Mouse (Mus musculus): ENCODE measurements around the gene D17Wsu92e. TPM values are rescaled to one million over a fixed set of nuclear protein-coding genes. Genes with fewer than 3 reads are reported as not detected.
A peak's percentile ranks its signal among the peaks of the same experiment; 100 is the strongest.

The D17Wsu92e gene
- polyA plus RNA-seq, 1 experiment from 2014 or later: 12.7 TPM

GRCm38 (mm10) chr17:27762884-27763283 is 57.6 kb downstream of the D17Wsu92e start:
- 96% methylated on average over 11 of the region's 11 CpGs for WGBS
- Histone ChIP-seq H3K4me2 (ENCODE audit: low read depth, low read length) (no peak overlapping the region), H3K4me3 (ENCODE audit: low read depth, low read length) (no peak overlapping the region), H3K9me3 (replicated peaks; ENCODE audit: control insufficient read depth, low read length) (peaks cover 3% of the 10 kb centered on the region; the same call in 1 of the 2 replicates), H3K36me3 (replicated peaks; ENCODE audit: control insufficient read depth, insufficient read depth, low read depth, low read length) (peaks cover 12% of the 10 kb centered on the region), H3K27ac (replicated peaks; ENCODE audit: low read depth, low read length) (no peak overlapping the region), H3K9ac (replicated peaks; ENCODE audit: low read length) (no peak overlapping the region), H3K27me3 (ENCODE audit: control insufficient read depth, insufficient read depth, low read length) (no peaks in the 10 kb centered on the region), H3K4me1 (ENCODE audit: control insufficient read depth, insufficient read depth, low read length) (no peaks in the 10 kb centered on the region)
- ATAC-seq (replicated peaks; ENCODE audit: insufficient number of reproducible peaks, low FRiP score, low TSS enrichment, low read depth) (no peak), DNase-seq (ENCODE audit: low spot score) (no peak)

DNA sequence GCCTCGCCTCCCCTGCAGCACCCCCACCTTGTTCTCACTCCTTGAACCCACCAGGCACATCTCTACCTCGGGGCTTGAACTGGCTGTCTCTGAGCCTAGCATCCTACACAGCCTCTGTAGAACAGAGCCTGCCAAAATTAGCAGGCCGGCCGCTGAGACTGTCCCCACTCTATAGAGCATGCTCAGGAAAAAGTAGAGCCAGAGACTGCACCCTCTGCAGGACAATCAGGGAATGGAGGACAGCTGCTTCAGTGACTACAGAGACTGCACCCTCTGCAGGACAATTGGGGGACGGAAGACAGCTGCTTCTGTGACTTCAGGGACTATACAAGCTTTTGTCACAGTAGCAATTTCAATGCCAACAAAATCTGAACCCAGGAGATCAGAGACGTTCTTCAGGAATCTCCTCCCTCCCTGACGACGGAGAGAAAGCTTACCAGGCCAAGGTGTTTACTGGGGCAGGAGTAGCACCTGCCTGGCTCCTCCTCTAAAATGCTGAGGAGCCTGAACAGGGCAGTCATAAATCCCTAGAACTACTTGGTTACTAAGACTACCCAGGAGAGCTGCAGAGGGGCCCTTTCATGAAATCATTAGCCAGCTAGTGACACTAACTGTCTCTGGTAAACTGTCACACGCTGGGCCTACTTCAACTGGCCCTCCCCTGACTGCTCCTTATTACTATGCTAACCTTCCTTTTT is 58.7 kb downstream of the D17Wsu92e start:
- Histone ChIP-seq H3K9ac (replicated peaks; ENCODE audit: low read length) (no peak overlapping the region), H3K4me3 (ENCODE audit: low read depth, low read length) (no peak overlapping the region), H3K27me3 (ENCODE audit: control insufficient read depth, insufficient read depth, low read length) (no peaks in the 10 kb centered on the region), H3K36me3 (replicated peaks; ENCODE audit: control insufficient read depth, insufficient read depth, low read depth, low read length) (peaks cover 12% of the 10 kb centered on the region), H3K27ac (replicated peaks; ENCODE audit: low read depth, low read length) (no peak overlapping the region), H3K9me3 (replicated peaks; ENCODE audit: control insufficient read depth, low read length) (peaks cover 3% of the 10 kb centered on the region; the same call in 1 of the 2 replicates), H3K4me1 (ENCODE audit: control insufficient read depth, insufficient read depth, low read length) (no peaks in the 10 kb centered on the region), H3K4me2 (ENCODE audit: low read depth, low read length) (no peak overlapping the region)
- WGBS: 34% methylated on average over 9 of the region's 9 CpGs
- DNase-seq (ENCODE audit: low spot score) (peak; percentile 80), ATAC-seq (replicated peaks; ENCODE audit: insufficient number of reproducible peaks, low FRiP score, low TSS enrichment, low read depth) (peak; percentile 50)

- H3K9me3 ChIP-seq (replicated peaks; ENCODE audit: control insufficient read depth, low read length): peaks cover 3% of the 10 kb centered on the region; the same call in 1 of the 2 replicates
- no peaks in the 10 kb centered on the region for H3K27me3 ChIP-seq (ENCODE audit: control insufficient read depth, insufficient read depth, low read length)
- no peak overlapping the region for H3K27ac ChIP-seq (replicated peaks; ENCODE audit: low read depth, low read length)
- no peak overlapping the region for H3K4me2 ChIP-seq (ENCODE audit: low read depth, low read length)
- WGBS: 86% methylated on average over 6 of the region's 6 CpGs
- H3K4me1 ChIP-seq (ENCODE audit: control insufficient read depth, insufficient read depth, low read length): no peaks in the 10 kb centered on the region
- H3K36me3 ChIP-seq (replicated peaks; ENCODE audit: control insufficient read depth, insufficient read depth, low read depth, low read length): peaks cover 8% of the 10 kb centered on the region
- ATAC-seq (replicated peaks; ENCODE audit: insufficient number of reproducible peaks, low FRiP score, low TSS enrichment, low read depth) (no peak), DNase-seq (ENCODE audit: low spot score) (no peak)
- no peak overlapping the region for H3K4me3 ChIP-seq (ENCODE audit: low read depth, low read length)
- no peak overlapping the region for H3K9ac ChIP-seq (replicated peaks; ENCODE audit: low read length)
Observed at GRCm38 (mm10) chr17:27760169-27760568, 60.3 kb downstream of the D17Wsu92e start.

- H3K36me3 ChIP-seq (replicated peaks; ENCODE audit: control insufficient read depth, insufficient read depth, low read depth, low read length): no peaks in the 10 kb centered on the region; the same call in 1 of the 2 replicates
- no peak overlapping the region for H3K4me2 ChIP-seq (ENCODE audit: low read depth, low read length)
- no peak overlapping the region for H3K4me3 ChIP-seq (ENCODE audit: low read depth, low read length)
- ATAC-seq (replicated peaks; ENCODE audit: insufficient number of reproducible peaks, low FRiP score, low TSS enrichment, low read depth) (no peak), DNase-seq (ENCODE audit: low spot score) (no peak)
- 89% methylated on average over 8 of the region's 8 CpGs for WGBS
- no peak overlapping the region for H3K9ac ChIP-seq (replicated peaks; ENCODE audit: low read length)
- H3K27ac ChIP-seq (replicated peaks; ENCODE audit: low read depth, low read length): no peak overlapping the region
- no peaks in the 10 kb centered on the region for H3K27me3 ChIP-seq (ENCODE audit: control insufficient read depth, insufficient read depth, low read length)
- no peaks in the 10 kb centered on the region for H3K4me1 ChIP-seq (ENCODE audit: control insufficient read depth, insufficient read depth, low read length)
- no peaks in the 10 kb centered on the region for H3K9me3 ChIP-seq (replicated peaks; ENCODE audit: control insufficient read depth, low read length)
Observed at GRCm38 (mm10) chr17:27751314-27752202, 68.9 kb downstream of the D17Wsu92e start.

- 91% methylated on average over 6 of the region's 6 CpGs for WGBS
- DNase-seq (ENCODE audit: low spot score): no peak
- H3K9ac ChIP-seq (replicated peaks; ENCODE audit: low read length): no peak overlapping the region
- ATAC-seq (replicated peaks; ENCODE audit: insufficient number of reproducible peaks, low FRiP score, low TSS enrichment, low read depth): no peak
- no peaks in the 10 kb centered on the region for H3K4me1 ChIP-seq (ENCODE audit: control insufficient read depth, insufficient read depth, low read length)
- no peak overlapping the region for H3K27ac ChIP-seq (replicated peaks; ENCODE audit: low read depth, low read length)
- H3K4me2 ChIP-seq (ENCODE audit: low read depth, low read length): no peak overlapping the region
- no peaks in the 10 kb centered on the region; the same call in 1 of the 2 replicates for H3K36me3 ChIP-seq (replicated peaks; ENCODE audit: control insufficient read depth, insufficient read depth, low read depth, low read length)
- H3K9me3 ChIP-seq (replicated peaks; ENCODE audit: control insufficient read depth, low read length): no peaks in the 10 kb centered on the region
- H3K4me3 ChIP-seq (ENCODE audit: low read depth, low read length): no peak overlapping the region
- no peaks in the 10 kb centered on the region for H3K27me3 ChIP-seq (ENCODE audit: control insufficient read depth, insufficient read depth, low read length)
Observed at GRCm38 (mm10) chr17:27750451-27750942, 70.0 kb downstream of the D17Wsu92e start.

DNA sequence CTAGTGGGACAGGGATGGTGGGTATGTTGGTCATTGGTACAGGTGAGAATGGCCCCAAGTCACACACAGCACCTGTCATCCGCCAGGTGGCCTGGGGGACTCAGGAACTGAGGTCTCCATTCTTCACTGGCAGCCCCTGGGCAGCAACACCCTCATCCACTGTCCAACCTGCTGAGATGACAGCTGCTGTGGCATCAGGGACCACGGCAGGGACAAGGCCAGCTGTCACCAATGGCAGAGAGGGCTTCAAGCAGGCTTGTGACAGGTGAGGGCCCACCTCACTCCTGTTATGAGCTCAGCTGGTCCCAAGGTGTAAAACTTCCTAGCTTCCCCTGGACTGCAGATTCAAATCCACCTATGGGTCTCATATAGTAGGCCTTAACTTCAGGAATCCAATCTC is 72.3 kb downstream of the D17Wsu92e start:
- no peaks in the 10 kb centered on the region for H3K27me3 ChIP-seq (ENCODE audit: control insufficient read depth, insufficient read depth, low read length)
- no peak overlapping the region for H3K9ac ChIP-seq (replicated peaks; ENCODE audit: low read length)
- H3K36me3 ChIP-seq (replicated peaks; ENCODE audit: control insufficient read depth, insufficient read depth, low read depth, low read length): no peaks in the 10 kb centered on the region
- no peak overlapping the region for H3K4me3 ChIP-seq (ENCODE audit: low read depth, low read length)
- no peak overlapping the region for H3K4me2 ChIP-seq (ENCODE audit: low read depth, low read length)
- H3K9me3 ChIP-seq (replicated peaks; ENCODE audit: control insufficient read depth, low read length): no peaks in the 10 kb centered on the region
- ATAC-seq (replicated peaks; ENCODE audit: insufficient number of reproducible peaks, low FRiP score, low TSS enrichment, low read depth) (no peak), DNase-seq (ENCODE audit: low spot score) (no peak)
- H3K4me1 ChIP-seq (ENCODE audit: control insufficient read depth, insufficient read depth, low read length): no peaks in the 10 kb centered on the region
- no peak overlapping the region for H3K27ac ChIP-seq (replicated peaks; ENCODE audit: low read depth, low read length)
- WGBS: 88% methylated on average over 2 of the region's 2 CpGs

- no peak overlapping the region for H3K27ac ChIP-seq (replicated peaks; ENCODE audit: low read depth, low read length)
- no peaks in the 10 kb centered on the region for H3K36me3 ChIP-seq (replicated peaks; ENCODE audit: control insufficient read depth, insufficient read depth, low read depth, low read length)
- H3K9me3 ChIP-seq (replicated peaks; ENCODE audit: control insufficient read depth, low read length): no peaks in the 10 kb centered on the region
- H3K4me3 ChIP-seq (ENCODE audit: low read depth, low read length): no peak overlapping the region
- no peak overlapping the region for H3K9ac ChIP-seq (replicated peaks; ENCODE audit: low read length)
- no peak overlapping the region for H3K4me2 ChIP-seq (ENCODE audit: low read depth, low read length)
- H3K27me3 ChIP-seq (ENCODE audit: control insufficient read depth, insufficient read depth, low read length): no peaks in the 10 kb centered on the region
- no peak for DNase-seq (ENCODE audit: low spot score)
- 58% methylated on average over 4 of the region's 4 CpGs for WGBS
- no peaks in the 10 kb centered on the region for H3K4me1 ChIP-seq (ENCODE audit: control insufficient read depth, insufficient read depth, low read length)
- no peak for ATAC-seq (replicated peaks; ENCODE audit: insufficient number of reproducible peaks, low FRiP score, low TSS enrichment, low read depth)
Observed at GRCm38 (mm10) chr17:27746446-27746845, 74.0 kb downstream of the D17Wsu92e start.

GRCm38 (mm10) chr17:27740961-27741360 is 79.5 kb downstream of the D17Wsu92e start:
- no peak overlapping the region for H3K9ac ChIP-seq (replicated peaks; ENCODE audit: low read length)
- DNase-seq (ENCODE audit: low spot score): no peak
- H3K4me3 ChIP-seq (ENCODE audit: low read depth, low read length): no peak overlapping the region
- no peak for ATAC-seq (replicated peaks; ENCODE audit: insufficient number of reproducible peaks, low FRiP score, low TSS enrichment, low read depth)
- no peaks in the 10 kb centered on the region for H3K4me1 ChIP-seq (ENCODE audit: control insufficient read depth, insufficient read depth, low read length)
- no peak overlapping the region for H3K27ac ChIP-seq (replicated peaks; ENCODE audit: low read depth, low read length)
- H3K4me2 ChIP-seq (ENCODE audit: low read depth, low read length): no peak overlapping the region
- no peaks in the 10 kb centered on the region for H3K9me3 ChIP-seq (replicated peaks; ENCODE audit: control insufficient read depth, low read length)
- H3K36me3 ChIP-seq (replicated peaks; ENCODE audit: control insufficient read depth, insufficient read depth, low read depth, low read length): no peaks in the 10 kb centered on the region
- 89% methylated on average over 6 of the region's 6 CpGs for WGBS
- no peaks in the 10 kb centered on the region for H3K27me3 ChIP-seq (ENCODE audit: control insufficient read depth, insufficient read depth, low read length)

Data from embryonic facial prominence, embryonic 11.5 days (tissue).